Mouse (Mus musculus) hindbrain, embryonic 13.5 days (tissue): ENCODE results near the gene Zcchc7. TPM values are rescaled to one million over a fixed set of nuclear protein-coding genes. Genes with fewer than 3 reads are reported as not detected.
"Not testable (repeated sequence)": the region's sequence is repeated elsewhere in the genome, so short reads cannot be mapped to it uniquely, and the experiment has no call there.

Source experiments
- ATAC-seq: fragments of 200-750 bp; cut with Nextera tagmentation; 2 replicates; pipeline ENCODE4 v1.8.0; 2017; ENCODE audit warnings: moderate TSS enrichment; ENCODE audit not compliant: low FRiP score
- H3K27ac ChIP-seq: fragments of 300-500 bp; sonication (generic); 2 replicates; pipeline ENCODE4 v1.5.1; 2015; ENCODE audit warnings: inconsistent platforms, mild to moderate bottlenecking, moderate library complexity
- H3K27me3 ChIP-seq: fragments of 300-500 bp; sonication (generic); 2 replicates; pipeline ENCODE4 v1.6.1; 2015; ENCODE audit warnings: mild to moderate bottlenecking, inconsistent platforms
- H3K36me3 ChIP-seq: fragments of 300-500 bp; sonication (generic); 2 replicates; pipeline ENCODE4 v1.6.1; 2015; ENCODE audit warnings: mild to moderate bottlenecking, inconsistent platforms
- H3K4me1 ChIP-seq: fragments of 300-500 bp; sonication (generic); replicated peaks from 2 replicates; pipeline ENCODE4 v1.6.1; 2015; ENCODE audit warnings: inconsistent platforms
- H3K4me2 ChIP-seq: fragments of 300-500 bp; sonication (generic); 2 replicates; pipeline ENCODE4 v1.6.1; 2015; ENCODE audit warnings: inconsistent platforms, mild to moderate bottlenecking, moderate library complexity
- H3K4me3 ChIP-seq: fragments of 300-500 bp; sonication (generic); 2 replicates; pipeline ENCODE4 v1.5.1; 2015; ENCODE audit warnings: mild to moderate bottlenecking, inconsistent platforms
- H3K9ac ChIP-seq: fragments of 300-500 bp; sonication (generic); 2 replicates; pipeline ENCODE4 v1.6.1; 2015; ENCODE audit warnings: mild to moderate bottlenecking, inconsistent platforms
- H3K9me3 ChIP-seq: fragments of 300-500 bp; sonication (generic); 2 replicates; pipeline ENCODE4 v1.6.1; 2016; ENCODE audit warnings: inconsistent platforms
- WGBS: fragments of 180-500 bp; shearing (Covaris S2); methylation state at CpG from one replicate; pipeline ENCODE4 v1.1.7; 2015; 5-methylcytosine and 5-hydroxymethylcytosine counted together
- polyA plus RNA-seq: library from polyadenylated mRNA; unstranded; fragments of >200 nt; fragmentation: Nextera tagmentation; extraction: Ambion mirVana; gene quantifications from 2 replicates; pipeline ENCODE4 v1.2.1, GENCODE M21; 2015

Zcchc7 gene
- polyA plus RNA-seq, 1 experiment from 2014 or later: 40.3 TPM

DNA sequence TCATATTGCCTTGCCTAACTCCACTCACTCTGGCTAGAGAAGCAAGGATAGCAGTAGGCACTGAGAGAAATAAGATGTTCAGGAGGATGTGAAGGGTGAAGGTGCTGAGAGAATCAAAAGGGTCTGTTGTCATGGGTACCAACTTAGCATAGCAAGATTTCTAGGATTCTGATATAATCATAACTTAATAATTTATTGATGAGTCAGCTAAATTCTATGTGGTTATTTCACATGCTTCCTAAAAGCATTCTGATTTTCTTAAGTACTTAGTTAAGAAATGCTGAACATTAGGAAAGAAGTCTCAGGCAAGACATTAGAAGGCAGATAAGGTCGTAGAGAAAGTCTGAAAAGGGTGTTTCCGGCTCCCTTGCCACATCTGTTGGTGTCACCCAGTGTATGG, 172.3 kb downstream of the Zcchc7 start:
- no peak overlapping the region for H3K4me3 ChIP-seq
- WGBS: 79% methylated on average over 2 of the region's 2 CpGs
- no peaks in the 10 kb centered on the region for H3K27me3 ChIP-seq
- H3K36me3 ChIP-seq: peaks cover 39% of the 10 kb centered on the region
- no peak for ATAC-seq
- H3K4me1 ChIP-seq: no peaks in the 10 kb centered on the region
- no peak overlapping the region for H3K27ac ChIP-seq
- no peak overlapping the region for H3K9ac ChIP-seq
- H3K4me2 ChIP-seq: no peak overlapping the region
- no peaks in the 10 kb centered on the region for H3K9me3 ChIP-seq

GRCm38 (mm10) chr4:44928790-44929189, 173.1 kb downstream of the Zcchc7 start:
- H3K9ac ChIP-seq: no peak overlapping the region
- no peaks in the 10 kb centered on the region for H3K4me1 ChIP-seq
- peaks cover 48% of the 10 kb centered on the region for H3K36me3 ChIP-seq
- no peaks in the 10 kb centered on the region for H3K27me3 ChIP-seq
- WGBS: 82% methylated on average over 3 of the region's 3 CpGs
- H3K27ac ChIP-seq: no peak overlapping the region
- H3K9me3 ChIP-seq: no peaks in the 10 kb centered on the region
- no peak overlapping the region for H3K4me3 ChIP-seq
- no peak overlapping the region for H3K4me2 ChIP-seq
- ATAC-seq: no peak

DNA sequence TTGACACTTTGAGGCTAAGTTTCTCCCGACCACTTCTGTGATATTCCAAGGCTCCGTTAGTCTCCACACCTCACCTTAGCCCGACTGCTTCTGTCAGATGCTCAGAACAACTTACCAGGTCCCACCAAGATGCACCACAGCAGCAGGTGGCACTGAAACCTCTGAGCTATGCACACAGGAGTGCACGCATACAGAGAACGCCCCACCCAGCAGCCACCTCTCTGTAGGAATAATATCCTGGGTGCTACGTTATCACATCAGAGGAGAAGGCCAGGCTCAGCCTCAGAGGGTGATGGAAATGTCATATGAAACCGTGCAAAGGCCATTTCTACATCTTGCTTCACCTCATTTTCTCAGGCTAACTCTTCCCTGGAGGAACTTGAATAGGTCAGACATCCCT, 174.7 kb downstream of the Zcchc7 start:
- Histone ChIP-seq H3K4me1 (no peaks in the 10 kb centered on the region), H3K4me2 (no peak overlapping the region), H3K36me3 (peaks cover 53% of the 10 kb centered on the region), H3K9ac (no peak overlapping the region), H3K9me3 (no peaks in the 10 kb centered on the region), H3K27ac (no peak overlapping the region), H3K4me3 (no peak overlapping the region), H3K27me3 (no peaks in the 10 kb centered on the region)
- ATAC-seq: no peak
- WGBS: 94% methylated on average over 7 of the region's 7 CpGs

DNA sequence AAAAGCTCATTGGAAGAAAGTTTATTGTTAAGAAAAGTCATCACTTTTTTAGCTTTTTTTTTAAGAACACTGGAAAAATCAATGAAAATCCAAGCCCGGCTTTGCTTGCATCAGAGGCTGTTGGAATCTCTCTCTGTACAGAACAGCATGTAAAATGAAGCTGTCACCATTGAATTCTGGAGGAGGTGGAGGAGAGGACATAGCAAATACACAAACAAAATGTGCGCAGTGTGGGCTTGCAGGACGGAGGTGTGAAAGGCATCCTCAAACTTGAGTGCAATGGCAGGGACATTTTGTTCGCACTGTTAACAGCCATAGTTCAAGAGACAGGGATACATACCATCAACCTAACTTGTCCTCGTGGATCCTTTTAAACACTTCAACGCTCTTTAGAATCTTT, 176.1 kb downstream of the Zcchc7 start:
- Histone ChIP-seq H3K36me3 (peaks cover 49% of the 10 kb centered on the region), H3K9me3 (no peaks in the 10 kb centered on the region), H3K27me3 (no peaks in the 10 kb centered on the region), H3K4me3 (no peak overlapping the region), H3K4me1 (no peaks in the 10 kb centered on the region), H3K4me2 (no peak overlapping the region), H3K27ac (no peak overlapping the region), H3K9ac (no peak overlapping the region)
- ATAC-seq: no peak
- WGBS: 90% methylated on average over 6 of the region's 6 CpGs

- Histone ChIP-seq H3K4me2 (no peak overlapping the region), H3K9ac (no peak overlapping the region), H3K4me3 (no peak overlapping the region), H3K27me3 (no peaks in the 10 kb centered on the region), H3K27ac (no peak overlapping the region), H3K4me1 (no peaks in the 10 kb centered on the region), H3K9me3 (no peaks in the 10 kb centered on the region), H3K36me3 (peaks cover 7% of the 10 kb centered on the region)
- WGBS: 80% methylated on average over 8 of the region's 8 CpGs
- no peak for ATAC-seq
Observed at GRCm38 (mm10) chr4:44938359-44939340, 183.0 kb downstream of the Zcchc7 start.

DNA sequence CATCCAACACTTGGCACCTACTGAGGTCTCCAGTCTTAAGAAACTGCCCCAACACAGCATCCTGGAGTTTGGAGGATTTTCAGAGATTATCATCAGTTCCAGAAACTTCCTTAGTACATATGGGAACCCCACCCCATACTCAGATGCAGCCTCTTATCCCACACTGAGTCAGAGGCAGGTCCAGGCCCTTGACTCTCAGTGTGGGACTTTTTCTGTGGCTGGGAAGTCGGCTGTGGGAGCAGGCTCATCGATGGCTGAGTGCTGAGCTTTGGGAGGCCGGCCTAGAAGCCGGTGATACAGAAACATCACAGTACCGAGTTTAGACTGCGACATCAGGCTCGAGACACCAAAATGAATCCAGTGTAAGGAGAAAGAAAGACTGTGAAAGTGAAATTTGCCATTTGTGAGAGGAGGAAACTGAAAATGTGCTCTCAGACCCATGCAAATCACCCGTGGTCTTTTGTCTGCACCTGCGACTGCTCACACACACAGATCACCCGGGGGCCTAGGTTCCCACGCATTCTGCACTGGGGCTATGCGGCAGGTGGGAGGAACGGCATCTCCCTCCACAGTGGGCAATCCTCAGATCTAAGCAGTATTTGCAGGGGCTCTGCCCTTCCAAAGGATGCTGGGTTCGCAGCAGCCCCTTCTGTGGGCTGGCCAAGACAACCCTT, 184.0 kb downstream of the Zcchc7 start:
- H3K27ac ChIP-seq: no peak overlapping the region
- H3K4me1 ChIP-seq: no peaks in the 10 kb centered on the region
- no peak overlapping the region for H3K9ac ChIP-seq
- whole genome bisulfite sequencing: 85% methylated on average over 14 of the region's 14 CpGs
- no peak overlapping the region for H3K4me2 ChIP-seq
- H3K27me3 ChIP-seq: no peaks in the 10 kb centered on the region
- H3K4me3 ChIP-seq: no peak overlapping the region
- no peak for ATAC-seq
- H3K9me3 ChIP-seq: no peaks in the 10 kb centered on the region
- no peaks in the 10 kb centered on the region for H3K36me3 ChIP-seq

- H3K4me1 ChIP-seq: no peaks in the 10 kb centered on the region
- H3K27me3 ChIP-seq: no peaks in the 10 kb centered on the region
- H3K27ac ChIP-seq: no peak overlapping the region
- no peaks in the 10 kb centered on the region for H3K36me3 ChIP-seq
- H3K4me2 ChIP-seq: no peak overlapping the region
- H3K9ac ChIP-seq: no peak overlapping the region
- no peaks in the 10 kb centered on the region for H3K9me3 ChIP-seq
- ATAC-seq: no peak
- H3K4me3 ChIP-seq: no peak overlapping the region
- 82% methylated on average over 9 of the region's 9 CpGs for WGBS
Observed at GRCm38 (mm10) chr4:44940286-44940685, 184.6 kb downstream of the Zcchc7 start.

DNA sequence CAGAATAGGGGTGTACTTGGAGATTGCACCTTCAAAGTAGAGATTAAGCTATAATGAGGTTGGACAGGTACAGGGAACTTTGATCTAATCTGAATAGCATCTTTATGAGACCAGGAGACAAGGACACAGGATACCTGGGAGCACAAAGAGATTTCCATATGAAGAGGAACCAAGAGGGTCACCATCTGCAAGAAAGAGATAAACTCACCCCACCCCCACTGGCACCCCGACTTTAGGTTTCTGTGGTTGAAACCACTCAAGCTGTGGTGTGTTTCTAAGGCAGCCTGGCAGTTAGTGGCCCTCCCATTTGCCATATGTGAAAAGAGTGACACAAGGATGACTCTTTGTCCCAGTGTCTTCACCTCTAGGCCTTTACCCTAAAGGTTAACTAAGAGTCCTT, 186.6 kb downstream of the Zcchc7 start:
- Histone ChIP-seq H3K4me2 (no peak overlapping the region), H3K4me1 (no peaks in the 10 kb centered on the region), H3K9ac (no peak overlapping the region), H3K4me3 (no peak overlapping the region), H3K27me3 (no peaks in the 10 kb centered on the region), H3K36me3 (no peaks in the 10 kb centered on the region), H3K27ac (no peak overlapping the region), H3K9me3 (no peaks in the 10 kb centered on the region)
- WGBS: 77% methylated on average over 1 of the region's 1 CpGs
- ATAC-seq: no peak

DNA sequence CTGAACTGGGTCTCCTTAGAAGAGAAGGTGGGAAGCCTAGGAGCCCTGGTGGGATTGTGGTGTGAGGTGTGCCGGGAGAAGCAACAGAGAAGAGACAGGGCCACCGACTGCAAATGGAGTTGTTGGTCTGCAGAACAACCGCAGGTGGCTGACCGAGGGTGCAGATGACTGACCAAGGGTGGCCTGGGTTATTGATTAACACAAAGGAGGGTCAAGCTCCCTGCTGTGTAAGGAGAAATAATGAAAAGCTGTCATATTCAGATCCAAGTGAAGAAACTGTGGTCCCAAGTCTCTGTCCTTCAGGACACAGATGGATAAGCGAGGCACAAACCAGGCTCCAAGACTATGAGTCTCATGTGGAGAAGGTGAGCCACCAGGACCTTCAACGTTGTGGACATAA, 187.8 kb downstream of the Zcchc7 start:
- WGBS: 83% methylated on average over 6 of the region's 6 CpGs

GRCm38 (mm10) chr4:44944426-44945075, 188.9 kb downstream of the Zcchc7 start:
- no peak overlapping the region for H3K27ac ChIP-seq
- 87% methylated on average over 10 of the region's 10 CpGs for WGBS
- H3K4me1 ChIP-seq: peaks cover 12% of the 10 kb centered on the region; the same call in 1 of the 2 replicates
- H3K9ac ChIP-seq: no peak overlapping the region
- no peak overlapping the region for H3K4me3 ChIP-seq
- no peaks in the 10 kb centered on the region for H3K27me3 ChIP-seq
- ATAC-seq: no peak
- no peak overlapping the region for H3K4me2 ChIP-seq
- no peaks in the 10 kb centered on the region for H3K36me3 ChIP-seq
- no peaks in the 10 kb centered on the region for H3K9me3 ChIP-seq

More for the DNA sequence above, 187.8 kb downstream of the Zcchc7 start:
- Histone ChIP-seq H3K4me1 (0 out of 2 replicates have a peak, but pooled peaks cover 4% of the 10 kb centered on the region), H3K9ac (no peak overlapping the region), H3K4me3 (no peak overlapping the region), H3K4me2 (no peak overlapping the region), H3K27ac (no peak overlapping the region), H3K36me3 (no peaks in the 10 kb centered on the region), H3K27me3 (no peaks in the 10 kb centered on the region), H3K9me3 (no peaks in the 10 kb centered on the region)
- ATAC-seq: no peak

DNA sequence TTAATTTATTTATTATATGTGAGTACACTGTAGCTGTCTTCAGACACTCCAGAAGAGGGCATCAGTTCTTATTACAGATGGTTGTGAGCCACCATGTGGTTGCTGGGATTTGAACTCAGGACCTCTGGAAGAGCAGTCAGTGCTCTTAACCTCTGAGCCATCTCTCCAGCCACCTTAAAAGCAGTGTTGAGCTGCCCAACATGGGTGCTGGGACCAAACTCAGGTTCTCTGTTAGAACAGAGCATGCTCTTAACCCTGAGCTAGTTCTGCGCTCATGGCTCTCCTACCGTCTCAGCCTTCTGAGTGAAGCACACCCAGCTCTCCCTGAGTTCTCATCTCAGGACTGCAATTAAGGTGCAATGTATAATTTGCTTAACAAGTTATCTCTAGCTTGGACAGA, 190.4 kb downstream of the Zcchc7 start:
- H3K36me3 ChIP-seq, H3K27me3 ChIP-seq, H3K9me3 ChIP-seq, H3K4me3 ChIP-seq, ATAC-seq, H3K4me2 ChIP-seq, H3K9ac ChIP-seq, H3K27ac ChIP-seq: not testable (repeated sequence)
- H3K4me1 ChIP-seq: peaks cover 12% of the 10 kb centered on the region; the same call in 1 of the 2 replicates
- 97% methylated on average over 2 of the region's 2 CpGs for WGBS

DNA sequence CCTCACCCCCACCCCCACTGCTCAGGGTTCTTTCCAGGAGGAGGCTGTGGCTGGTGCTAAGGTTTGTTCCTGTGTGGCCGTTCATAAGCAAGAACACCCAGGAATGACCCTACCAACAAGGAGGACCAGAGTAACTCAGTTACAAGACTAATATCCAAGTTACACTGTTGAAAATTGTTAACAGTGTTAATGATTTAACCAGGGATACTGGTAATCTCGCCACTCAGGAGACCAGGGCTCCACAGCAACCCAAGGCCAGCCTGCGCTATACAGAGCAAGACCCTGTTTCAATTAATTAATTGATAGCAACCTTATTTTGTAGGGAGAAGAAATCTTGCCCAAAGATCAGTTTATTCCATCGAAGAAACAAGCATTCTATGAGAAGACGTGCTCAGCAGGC, 191.8 kb downstream of the Zcchc7 start:
- peaks cover 12% of the 10 kb centered on the region; the same call in 1 of the 2 replicates for H3K4me1 ChIP-seq
- no peak overlapping the region for H3K9ac ChIP-seq
- no peaks in the 10 kb centered on the region for H3K27me3 ChIP-seq
- no peaks in the 10 kb centered on the region for H3K36me3 ChIP-seq
- 90% methylated on average over 5 of the region's 5 CpGs for whole genome bisulfite sequencing
- H3K4me2 ChIP-seq: no peak overlapping the region
- no peak overlapping the region for H3K4me3 ChIP-seq
- no peak for ATAC-seq
- H3K27ac ChIP-seq: no peak overlapping the region
- no peaks in the 10 kb centered on the region for H3K9me3 ChIP-seq
